Mouse (Mus musculus): ENCODE results near the gene Usp49. TPM values are rescaled to one million over a fixed set of nuclear protein-coding genes. Genes with fewer than 3 reads are reported as not detected.

The Usp49 gene
- polyA plus RNA-seq, 1 experiment from 2014 or later, result 2.6 TPM

- Histone ChIP-seq H3K9ac (ENCODE audit: low read depth, low read length) (peak overlapping the region; percentile 74; the same call in 1 of the 2 replicates), H3K4me1 (replicated peaks; ENCODE audit: control insufficient read depth, insufficient read depth, low read length) (peaks cover 3% of the 10 kb centered on the region; the same call in 1 of the 2 replicates), H3K27me3 (replicated peaks; ENCODE audit: control insufficient read depth, insufficient read depth, low read length) (no peaks in the 10 kb centered on the region), H3K4me2 (replicated peaks; ENCODE audit: low read depth) (peak overlapping the region; percentile 93), H3K27ac (ENCODE audit: low read depth, low read length) (no peak overlapping the region), H3K9me3 (ENCODE audit: control insufficient read depth) (no peaks in the 10 kb centered on the region), H3K4me3 (ENCODE audit: low read depth, low read length) (peak overlapping the region; percentile 79), H3K36me3 (ENCODE audit: control insufficient read depth, insufficient read depth) (no peaks in the 10 kb centered on the region; the same call in 1 of the 2 replicates)
- no peak for TF ChIP-seq CTCF (IDR thresholded peaks at IDR 0.05; ENCODE audit: low read depth)
- 47% methylated on average over 13 of the region's 13 CpGs for WGBS
- no peak for ATAC-seq
Measured at GRCm38 (mm10) chr17:47693671-47694441, 63.4 kb downstream of the Usp49 start.

- Histone ChIP-seq H3K27ac (ENCODE audit: low read depth, low read length) (peak within 1 kb of the TSS; percentile 35), H3K9me3 (ENCODE audit: control insufficient read depth) (no peaks in the 10 kb centered on the region), H3K9ac (ENCODE audit: low read depth, low read length) (peak within 1 kb of the TSS; percentile 74), H3K27me3 (replicated peaks; ENCODE audit: control insufficient read depth, insufficient read depth, low read length) (no peaks in the 10 kb centered on the region), H3K36me3 (ENCODE audit: control insufficient read depth, insufficient read depth) (no peaks in the 10 kb centered on the region; the same call in 1 of the 2 replicates), H3K4me3 (ENCODE audit: low read depth, low read length) (peak within 1 kb of the TSS; percentile 79), H3K4me2 (replicated peaks; ENCODE audit: low read depth) (peak within 1 kb of the TSS; percentile 93), H3K4me1 (replicated peaks; ENCODE audit: control insufficient read depth, insufficient read depth, low read length) (peaks cover under 1% of the 10 kb centered on the region; the same call in 1 of the 2 replicates)
- no peak for ATAC-seq
- WGBS, result 2% methylated on average over 3 of the region's 3 CpGs
- TF ChIP-seq CTCF (IDR thresholded peaks at IDR 0.05; ENCODE audit: low read depth), result no peak
Measured at GRCm38 (mm10) chr17:47694442-47694502, 63.8 kb downstream of the Usp49 start, which contains the start of gene Gm21981. Gm21981 (minus strand) TSS chr17:47694455.

GRCm38 (mm10) chr17:47694503-47695336 lies 64.2 kb downstream of the Usp49 start, which contains the start of gene Prickle4:
Prickle4 (minus strand) TSS chr17:47694736.
- WGBS, result under 1% methylated on average over 71 of the region's 82 CpGs
- no peaks in the 10 kb centered on the region for H3K27me3 ChIP-seq (replicated peaks; ENCODE audit: control insufficient read depth, insufficient read depth, low read length)
- ATAC-seq, result peak; percentile 94
- H3K4me3 ChIP-seq (ENCODE audit: low read depth, low read length), result peak within 1 kb of the TSS; percentile 79
- no peaks in the 10 kb centered on the region for H3K4me1 ChIP-seq (replicated peaks; ENCODE audit: control insufficient read depth, insufficient read depth, low read length)
- peak; percentile 90 for TF ChIP-seq CTCF (IDR thresholded peaks at IDR 0.05; ENCODE audit: low read depth)
- H3K9ac ChIP-seq (ENCODE audit: low read depth, low read length), result peak within 1 kb of the TSS; percentile 74
- H3K4me2 ChIP-seq (replicated peaks; ENCODE audit: low read depth), result peak within 1 kb of the TSS; percentile 93
- no peaks in the 10 kb centered on the region for H3K9me3 ChIP-seq (ENCODE audit: control insufficient read depth)
- peaks cover 4% of the 10 kb centered on the region; the same call in 1 of the 2 replicates for H3K36me3 ChIP-seq (ENCODE audit: control insufficient read depth, insufficient read depth)
- H3K27ac ChIP-seq (ENCODE audit: low read depth, low read length), result peak within 1 kb of the TSS; percentile 35

GRCm38 (mm10) chr17:47695337-47695710 lies 64.8 kb downstream of the Usp49 start:
- Histone ChIP-seq H3K4me2 (replicated peaks; ENCODE audit: low read depth) (peak overlapping the region; percentile 93), H3K36me3 (ENCODE audit: control insufficient read depth, insufficient read depth) (peaks cover 10% of the 10 kb centered on the region; the same call in 1 of the 2 replicates), H3K9me3 (ENCODE audit: control insufficient read depth) (no peaks in the 10 kb centered on the region), H3K27ac (ENCODE audit: low read depth, low read length) (peak overlapping the region; percentile 35; the same call in 1 of the 2 replicates), H3K9ac (ENCODE audit: low read depth, low read length) (peak overlapping the region; percentile 74), H3K27me3 (replicated peaks; ENCODE audit: control insufficient read depth, insufficient read depth, low read length) (no peaks in the 10 kb centered on the region), H3K4me3 (ENCODE audit: low read depth, low read length) (peak overlapping the region; percentile 79), H3K4me1 (replicated peaks; ENCODE audit: control insufficient read depth, insufficient read depth, low read length) (no peaks in the 10 kb centered on the region)
- TF ChIP-seq CTCF (IDR thresholded peaks at IDR 0.05; ENCODE audit: low read depth), result 0 out of 2 replicates have a peak, but pooled peaks have one; percentile 3
- ATAC-seq, result 0 out of 2 replicates have a peak, but pooled peaks have one; percentile 1
- WGBS, result 1% methylated on average over 21 of the region's 23 CpGs

GRCm38 (mm10) chr17:47698156-47698555 lies 67.7 kb downstream of the Usp49 start:
- 88% methylated on average over 10 of the region's 10 CpGs for WGBS
- Histone ChIP-seq H3K27ac (ENCODE audit: low read depth, low read length) (no peak overlapping the region), H3K4me2 (replicated peaks; ENCODE audit: low read depth) (no peak overlapping the region), H3K4me1 (replicated peaks; ENCODE audit: control insufficient read depth, insufficient read depth, low read length) (no peaks in the 10 kb centered on the region), H3K4me3 (ENCODE audit: low read depth, low read length) (no peak overlapping the region), H3K36me3 (ENCODE audit: control insufficient read depth, insufficient read depth) (peaks cover 33% of the 10 kb centered on the region), H3K27me3 (replicated peaks; ENCODE audit: control insufficient read depth, insufficient read depth, low read length) (no peaks in the 10 kb centered on the region), H3K9ac (ENCODE audit: low read depth, low read length) (no peak overlapping the region), H3K9me3 (ENCODE audit: control insufficient read depth) (no peaks in the 10 kb centered on the region)
- ATAC-seq, result no peak
- TF ChIP-seq CTCF (IDR thresholded peaks at IDR 0.05; ENCODE audit: low read depth), result no peak

GRCm38 (mm10) chr17:47699055-47699454 lies 68.6 kb downstream of the Usp49 start:
- Histone ChIP-seq H3K27ac (ENCODE audit: low read depth, low read length) (no peak overlapping the region), H3K4me3 (ENCODE audit: low read depth, low read length) (no peak overlapping the region), H3K27me3 (replicated peaks; ENCODE audit: control insufficient read depth, insufficient read depth, low read length) (no peaks in the 10 kb centered on the region), H3K4me1 (replicated peaks; ENCODE audit: control insufficient read depth, insufficient read depth, low read length) (no peaks in the 10 kb centered on the region), H3K36me3 (ENCODE audit: control insufficient read depth, insufficient read depth) (peaks cover 41% of the 10 kb centered on the region), H3K9me3 (ENCODE audit: control insufficient read depth) (no peaks in the 10 kb centered on the region), H3K9ac (ENCODE audit: low read depth, low read length) (no peak overlapping the region), H3K4me2 (replicated peaks; ENCODE audit: low read depth) (no peak overlapping the region)
- WGBS, result 65% methylated on average over 2 of the region's 2 CpGs
- TF ChIP-seq CTCF (IDR thresholded peaks at IDR 0.05; ENCODE audit: low read depth), result no peak
- no peak for ATAC-seq
